Mouse (Mus musculus): ENCODE measurements around the gene Gnmt.

- no peak for TF ChIP-seq CTCF (IDR thresholded peaks at IDR 0.05)
- TF ChIP-seq POLR2A (IDR thresholded peaks at IDR 0.05; ENCODE audit: insufficient read depth, low read depth, low read length) = no peak
These were observed 43.1 kb upstream of the Gnmt start for GRCm38 (mm10) chr17:46772038-46772403.
